Mouse (Mus musculus): Measurements from ENCODE around the gene Ddx21.

The Ddx21 gene

DNA sequence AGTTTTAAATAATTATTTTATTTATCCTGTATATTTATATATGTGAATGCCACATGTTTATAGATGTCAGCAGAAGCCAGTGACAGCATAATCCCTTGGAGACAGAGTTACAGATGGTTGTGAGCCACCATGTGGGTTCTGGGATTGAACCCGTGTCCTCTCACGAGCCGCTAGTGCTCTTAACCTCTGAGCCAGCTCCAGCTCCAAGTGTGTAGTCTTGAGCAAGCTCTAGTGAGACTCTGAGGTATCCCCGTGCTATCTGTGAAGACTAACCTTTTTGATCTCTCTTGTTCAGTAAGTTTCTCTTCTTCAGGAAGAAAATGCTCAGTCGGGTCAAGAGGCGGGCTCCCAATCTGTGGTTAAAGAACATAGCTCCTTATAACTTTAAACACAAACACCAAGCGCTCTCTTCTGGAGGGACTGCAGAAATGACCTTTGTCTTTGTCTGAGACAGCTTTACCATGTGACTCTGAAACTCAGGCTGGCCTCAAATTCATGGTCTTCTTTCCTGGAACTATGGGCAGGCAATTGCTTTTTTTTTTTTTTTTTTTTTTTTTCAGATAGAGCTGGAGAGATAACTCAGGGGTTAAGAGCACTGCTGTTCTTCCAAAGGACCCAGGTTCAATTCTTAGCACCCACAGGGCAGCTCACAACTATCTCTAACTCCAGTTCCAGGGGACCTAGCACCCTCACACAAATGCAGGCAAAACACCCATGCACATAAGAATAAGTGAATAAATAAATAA, 31.8 kb downstream of the Ddx21 start:
- in situ Hi-C loops (cut with MboI, MseI) = no loop called here

DNA sequence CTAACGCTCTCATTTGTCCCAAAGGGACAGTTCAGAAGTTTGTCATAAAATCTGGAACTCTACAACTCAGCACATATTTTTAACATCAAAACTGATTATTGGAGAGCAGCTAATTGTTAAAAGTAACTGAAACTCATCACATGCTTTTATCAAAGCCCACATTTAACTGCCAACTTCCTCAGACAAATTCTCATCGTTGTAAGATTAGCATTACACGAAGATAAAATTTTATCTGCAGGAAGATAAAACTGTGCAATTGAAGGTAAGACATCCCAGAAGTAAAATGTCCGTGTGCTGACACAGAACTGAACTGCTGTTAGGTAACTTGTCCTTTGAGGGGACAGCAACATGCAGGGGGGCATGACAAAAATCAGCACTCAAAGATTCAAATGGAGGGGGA, 33.2 kb downstream of the Ddx21 start:
- in situ Hi-C loops (cut with MboI, MseI) = no loop called here

DNA sequence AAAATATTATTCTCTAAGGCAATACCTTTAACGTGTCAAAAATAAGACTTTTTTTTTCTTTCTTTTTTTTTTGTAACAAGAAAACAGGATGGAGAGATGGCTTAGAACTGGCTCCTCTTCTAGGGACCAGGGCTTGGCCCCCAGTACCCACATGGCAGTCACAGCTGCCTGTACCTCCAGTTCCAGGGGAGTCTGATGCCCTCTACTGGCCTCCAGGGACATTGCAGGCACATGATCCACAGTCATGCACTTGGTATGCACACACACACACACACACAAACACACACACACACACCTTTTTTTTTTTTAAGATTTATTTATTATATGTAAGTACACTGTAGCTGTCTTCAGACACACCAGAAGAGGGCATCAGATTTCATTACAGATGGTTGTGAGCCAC, 44.3 kb downstream of the Ddx21 start:
- in situ Hi-C loops (cut with MboI, MseI) = no loop called here

DNA sequence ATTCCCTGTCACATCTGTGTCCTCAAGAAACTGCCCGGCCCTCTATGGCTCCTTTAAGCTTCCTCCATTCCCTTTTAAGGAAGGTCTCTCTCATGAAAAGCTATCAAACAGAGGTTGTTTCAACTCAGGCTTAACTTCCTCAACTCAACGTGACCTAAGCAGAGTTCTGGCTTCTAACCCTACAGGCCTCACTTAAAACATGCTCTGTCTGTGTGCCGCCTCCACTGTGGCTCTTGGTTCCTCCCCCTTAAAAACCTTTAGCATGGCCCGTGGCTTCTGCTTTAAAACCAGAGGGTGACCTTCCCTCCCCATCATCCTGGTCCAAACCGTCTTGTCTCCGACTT, 45.6 kb downstream of the Ddx21 start:
- in situ Hi-C loops (cut with MboI, MseI) = no loop called here

DNA sequence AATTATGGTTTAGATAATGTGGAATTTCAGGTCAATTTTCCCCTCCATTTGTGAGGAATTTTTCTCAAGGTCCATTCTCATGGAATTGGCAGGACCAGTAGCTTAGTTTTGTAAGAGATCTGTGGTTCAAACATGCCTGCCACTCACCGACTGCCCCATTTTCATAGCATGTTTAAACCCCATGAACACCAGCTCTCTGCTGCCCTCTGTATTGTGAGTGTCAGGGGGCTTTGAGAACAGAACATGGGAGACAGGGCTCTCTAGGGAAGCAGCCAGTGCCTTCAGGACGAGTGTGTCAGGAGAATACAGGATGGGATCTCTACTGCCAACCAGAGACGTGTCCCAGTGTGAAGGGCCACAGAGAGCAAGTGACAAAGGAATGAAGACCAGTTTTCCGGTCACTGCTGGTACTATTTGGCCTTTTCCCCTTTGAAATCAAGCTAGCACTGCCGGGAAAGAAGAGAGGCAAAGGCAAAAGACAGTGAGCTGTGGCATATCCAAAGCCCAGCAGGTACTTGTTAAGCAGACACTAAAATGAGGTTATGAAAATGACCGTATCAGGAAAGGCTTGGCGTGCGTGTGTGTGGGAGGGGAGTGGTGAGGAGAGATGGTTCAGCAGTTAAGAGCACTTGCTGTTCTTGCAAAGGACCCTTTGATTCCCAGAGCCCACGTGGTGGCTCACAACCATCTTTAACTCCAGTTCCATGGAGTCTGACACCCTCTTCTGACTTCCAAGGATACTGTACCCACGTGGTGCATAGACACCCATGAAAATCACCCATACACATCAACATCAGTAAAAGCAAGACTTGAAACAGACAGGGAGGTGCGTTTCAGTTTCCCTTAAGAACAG, 46.1 kb downstream of the Ddx21 start:
- in situ Hi-C loops (cut with MboI, MseI) = no loop called here

DNA sequence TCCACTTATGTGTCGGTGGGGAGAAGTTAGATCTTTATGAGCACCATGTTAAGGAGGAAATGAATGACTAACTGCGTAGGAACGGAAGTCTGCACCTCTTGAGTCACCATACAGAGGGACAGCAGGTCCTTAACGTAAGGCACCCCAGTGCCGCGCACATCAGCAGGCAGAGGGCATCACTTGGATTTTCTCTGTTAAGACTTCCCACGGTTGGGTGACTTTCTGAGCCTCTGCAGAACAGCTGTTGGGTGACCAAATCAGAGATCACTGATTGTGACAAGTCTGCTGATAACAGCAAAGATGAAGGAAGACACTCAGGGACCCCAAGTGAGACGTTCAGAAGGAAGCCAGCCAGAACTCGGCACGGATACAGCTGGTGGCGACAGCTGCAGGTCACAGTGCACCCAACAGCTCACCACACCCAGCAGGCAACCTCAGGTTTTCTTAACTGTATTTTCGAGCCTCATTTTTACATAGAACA, 48.4 kb downstream of the Ddx21 start:
- in situ Hi-C loops (cut with MboI, MseI) = no loop called here

DNA sequence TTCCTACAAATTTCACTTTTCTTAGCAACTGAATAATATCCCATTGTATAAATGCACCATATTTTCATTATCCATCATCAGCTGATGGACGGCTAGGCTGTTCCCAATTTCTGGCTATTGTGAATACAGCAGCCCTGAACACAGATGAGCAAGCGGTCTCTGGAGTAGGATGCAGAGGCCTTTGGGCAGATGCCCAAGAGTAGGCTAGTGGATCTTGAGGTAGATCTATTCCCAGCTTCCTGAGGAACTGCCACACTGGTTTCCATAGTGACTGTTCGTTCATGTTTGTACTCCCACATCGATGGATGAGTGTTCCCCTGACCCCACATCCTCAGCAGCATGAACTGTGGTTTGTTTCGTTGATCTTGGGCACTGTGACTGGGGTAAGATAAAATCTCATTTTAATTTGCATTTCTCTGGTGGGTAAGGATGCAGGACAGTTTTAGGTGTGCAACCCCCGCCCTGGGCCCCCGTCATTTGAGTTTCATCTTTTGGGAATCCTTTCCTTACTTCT, 51.2 kb downstream of the Ddx21 start:
- in situ Hi-C loops (cut with MboI, MseI) = no loop called here

DNA sequence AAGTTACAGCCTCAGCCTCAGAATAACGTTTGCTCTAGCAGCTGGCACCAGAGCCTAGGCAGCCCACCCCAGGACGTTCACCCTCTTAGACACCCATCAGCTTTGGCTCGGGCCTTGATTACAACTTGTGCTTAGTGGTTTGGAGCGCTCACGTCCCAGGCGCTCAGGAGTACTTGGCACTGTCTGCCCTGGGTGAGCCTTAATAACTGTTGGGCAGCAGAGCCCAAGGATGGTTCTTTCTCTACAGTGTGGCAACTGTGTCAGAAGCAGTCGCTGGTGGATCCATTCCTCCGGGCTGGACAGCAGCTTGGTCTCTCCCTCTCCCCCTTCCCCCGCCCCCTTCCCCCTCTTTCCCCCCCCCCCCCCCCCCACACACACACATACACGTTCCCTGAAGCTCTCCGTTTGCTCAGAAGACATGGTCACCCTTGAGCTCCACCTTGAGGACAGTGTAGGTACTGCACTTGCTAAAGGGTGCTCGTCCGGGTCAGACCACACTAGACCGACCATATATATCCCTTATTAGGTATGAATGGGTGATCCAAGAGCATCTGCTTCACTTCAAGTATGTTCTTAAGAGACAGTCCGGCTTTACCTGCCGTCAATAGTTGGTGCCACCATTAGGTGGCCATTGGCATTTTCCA, 52.4 kb downstream of the Ddx21 start:
- in situ Hi-C loops (cut with MboI, MseI) = no loop called here

DNA sequence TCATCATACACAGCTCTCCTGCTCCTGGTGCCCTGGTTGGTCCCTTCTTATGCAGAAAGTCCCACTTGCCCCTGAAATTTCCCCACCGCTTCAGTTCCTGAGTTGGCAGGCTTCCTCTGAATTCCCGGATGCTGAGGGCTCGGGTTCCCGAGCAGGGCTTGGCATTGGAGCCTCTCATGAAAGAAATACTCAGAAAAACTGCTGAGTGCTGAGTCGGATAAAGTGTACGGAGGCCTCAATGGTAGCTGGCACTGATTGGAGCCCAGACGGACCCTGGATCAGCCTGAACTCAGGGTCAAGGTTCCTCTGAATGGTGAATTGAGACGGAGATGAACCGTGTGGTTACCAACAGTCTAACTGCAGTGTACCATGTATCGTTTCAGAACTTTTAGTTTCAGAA, 55.6 kb downstream of the Ddx21 start:
- in situ Hi-C loops (cut with MboI, MseI) = no loop called here

DNA sequence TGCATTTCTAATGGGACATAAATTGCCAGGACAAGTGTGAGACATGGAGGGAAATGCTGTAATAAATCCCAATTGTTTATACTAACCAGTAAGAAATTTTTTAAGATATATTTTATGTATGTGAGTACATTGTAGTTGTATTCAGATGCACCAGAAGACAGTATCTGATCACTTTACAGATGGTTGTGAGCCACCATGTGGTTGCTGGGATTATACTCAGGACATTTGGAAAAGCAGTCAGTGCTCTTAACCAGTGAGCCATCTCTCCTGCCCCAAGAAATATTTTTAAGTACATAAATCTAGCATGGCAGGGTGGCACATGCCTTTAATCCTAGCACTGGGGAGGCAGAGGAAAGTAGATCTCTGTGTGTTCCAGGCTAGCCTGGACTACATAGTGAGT, 56.3 kb downstream of the Ddx21 start:
- in situ Hi-C loops (cut with MboI, MseI) = no loop called here

DNA sequence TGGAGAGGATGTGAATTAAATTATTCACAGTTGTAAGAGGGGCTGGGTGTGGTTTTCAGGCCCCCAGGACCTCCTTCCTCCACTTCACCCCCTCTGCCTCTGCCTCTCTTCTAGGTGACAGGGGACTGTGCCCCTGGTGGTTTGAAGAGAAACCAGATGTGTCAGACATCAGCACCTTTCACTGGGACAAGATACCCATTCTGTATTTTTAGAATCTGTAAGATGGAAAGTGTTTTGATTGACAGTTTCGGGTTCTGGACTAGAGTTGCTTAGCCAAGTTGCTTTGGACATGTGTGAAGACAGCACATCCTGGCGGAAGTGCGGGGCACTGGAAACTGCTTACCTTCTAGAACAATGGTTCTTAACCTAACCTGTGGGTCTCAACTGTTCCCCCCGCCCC, 57.8 kb downstream of the Ddx21 start:
- in situ Hi-C loops (cut with MboI, MseI) = loop anchor here (5.0 kb wide), 1 partner anchor 37 kb away; no protein-coding TSS in a partner anchor

DNA sequence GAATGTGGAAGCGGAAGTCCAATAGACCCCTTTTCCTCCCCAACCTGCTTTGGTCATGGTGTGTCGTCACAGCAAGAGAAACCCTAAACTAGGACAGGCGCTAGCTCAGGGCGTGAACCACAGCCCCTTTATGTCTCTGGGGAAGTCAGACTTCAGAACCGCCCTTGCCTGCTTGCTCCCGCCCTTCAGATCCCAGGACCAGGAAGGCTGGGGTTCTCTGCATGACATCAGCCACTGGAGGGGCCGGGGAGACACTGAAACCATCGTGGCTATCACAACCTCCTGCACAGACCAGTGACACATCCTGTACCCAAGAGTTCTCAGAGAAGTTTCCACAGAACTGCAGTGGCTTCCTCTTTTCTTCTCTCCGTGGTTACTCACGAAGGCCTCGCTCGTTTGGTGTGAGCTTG, 58.7 kb downstream of the Ddx21 start:
- in situ Hi-C loops (cut with MboI, MseI) = loop anchor here (5.0 kb wide), 1 partner anchor 36 kb away; no protein-coding TSS in a partner anchor

DNA sequence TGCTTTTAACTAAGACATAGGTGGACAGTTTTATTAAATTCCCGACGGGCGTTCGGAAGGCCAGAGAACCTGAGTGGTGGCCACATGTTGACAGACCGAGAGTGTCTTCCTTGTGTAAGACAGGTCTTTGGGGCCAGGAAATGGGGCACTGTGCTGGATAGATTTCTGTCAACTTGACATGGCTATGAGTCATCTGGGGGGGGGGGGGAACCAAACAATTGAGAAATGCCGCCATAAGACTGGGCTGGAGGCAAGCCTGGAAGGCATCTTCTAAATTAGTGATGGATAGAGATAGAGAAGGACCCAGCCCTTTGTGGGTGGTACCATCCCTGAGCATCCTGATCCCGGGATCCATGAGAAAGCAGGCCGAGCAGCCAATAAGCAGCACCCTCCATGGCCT, 59.2 kb downstream of the Ddx21 start:
- in situ Hi-C loops (cut with MboI, MseI) = loop anchor here (5.0 kb wide), 1 partner anchor 36 kb away; no protein-coding TSS in a partner anchor

DNA sequence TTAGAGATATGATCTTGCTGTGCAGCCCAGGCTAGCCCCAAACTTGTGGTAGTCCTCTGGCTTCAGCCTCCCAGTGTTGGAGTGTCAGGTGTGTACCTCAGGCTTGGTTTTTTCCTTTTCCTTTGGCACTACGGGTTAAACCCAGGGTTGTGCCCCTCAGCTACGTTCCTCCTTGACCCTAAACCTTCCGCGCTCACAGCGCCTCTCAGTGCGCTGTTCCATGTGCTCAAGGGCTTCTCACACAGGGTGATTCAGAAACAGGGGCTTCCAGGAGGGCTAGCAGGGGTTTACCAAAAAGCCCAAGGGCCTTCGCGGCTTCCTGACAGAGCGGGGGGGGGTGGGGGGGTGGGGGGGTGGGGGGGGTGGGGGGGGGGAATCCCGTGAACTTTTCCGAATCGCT, 59.6 kb downstream of the Ddx21 start:
- in situ Hi-C loops (cut with MboI, MseI) = loop anchor here (5.0 kb wide), 1 partner anchor 35 kb away; no protein-coding TSS in a partner anchor

DNA sequence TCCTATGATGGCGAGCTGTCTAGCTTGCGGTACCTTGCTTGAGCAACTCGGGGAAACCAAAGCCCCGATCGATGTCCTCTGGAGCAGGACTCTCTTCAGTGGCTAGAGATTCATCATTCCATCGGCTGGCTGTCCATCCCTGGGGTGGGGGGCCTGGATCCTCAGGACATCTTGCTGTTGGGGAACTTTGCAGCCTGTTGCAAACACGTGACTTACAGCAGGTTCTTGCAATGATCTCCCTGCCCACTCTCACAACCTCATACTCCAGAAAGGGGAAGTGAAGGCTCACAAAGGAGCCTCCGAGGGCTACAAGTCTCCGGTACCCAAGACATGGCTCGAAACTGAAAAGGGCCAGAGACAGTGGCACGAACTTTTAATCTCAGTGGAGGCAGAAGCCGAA, 60.6 kb downstream of the Ddx21 start:
- in situ Hi-C loops (cut with MboI, MseI) = loop anchor here (5.0 kb wide), 1 partner anchor 34 kb away; no protein-coding TSS in a partner anchor

DNA sequence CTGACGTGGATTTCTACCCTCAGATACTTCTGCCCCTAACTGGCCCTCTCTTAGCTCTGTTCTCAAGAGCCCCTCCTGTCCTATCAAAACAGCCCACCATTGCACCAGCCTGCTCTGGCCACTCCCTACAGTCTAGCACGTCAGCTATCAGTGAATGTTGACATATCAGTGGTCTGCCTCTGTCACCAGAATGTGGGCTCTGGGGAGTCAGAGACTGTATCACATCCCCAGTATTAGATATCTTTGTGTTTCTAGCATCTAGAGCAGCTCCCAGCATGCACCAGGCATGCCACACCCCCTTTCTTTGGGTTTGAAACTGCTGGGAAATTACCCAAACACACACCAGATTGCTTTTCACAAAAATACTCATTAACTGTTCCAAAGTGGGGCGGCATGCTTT, 61.3 kb downstream of the Ddx21 start:
- in situ Hi-C loops (cut with MboI, MseI) = loop anchor here (5.0 kb wide), 1 partner anchor 33 kb away; no protein-coding TSS in a partner anchor

DNA sequence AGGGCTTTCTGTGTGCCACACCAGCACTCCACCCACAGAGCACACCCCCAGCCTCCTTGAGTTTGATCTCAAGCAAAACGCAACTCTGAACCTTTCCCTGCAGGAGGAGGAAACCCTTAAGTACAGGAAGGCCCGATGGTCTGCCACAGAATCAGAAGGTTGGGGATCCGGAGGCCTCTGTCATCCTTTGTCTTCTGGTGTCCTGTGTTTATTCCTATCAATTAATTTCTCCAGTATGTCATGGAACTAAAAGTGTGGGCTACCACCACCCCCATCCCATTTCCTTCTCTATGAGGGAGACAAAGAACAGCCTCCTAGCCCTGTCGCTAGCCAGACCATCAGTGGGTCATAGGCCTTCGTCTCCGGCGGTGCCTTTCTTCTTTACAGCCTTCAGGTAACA, 67.6 kb downstream of the Ddx21 start:
- in situ Hi-C loops (cut with MboI, MseI) = no loop called here

DNA sequence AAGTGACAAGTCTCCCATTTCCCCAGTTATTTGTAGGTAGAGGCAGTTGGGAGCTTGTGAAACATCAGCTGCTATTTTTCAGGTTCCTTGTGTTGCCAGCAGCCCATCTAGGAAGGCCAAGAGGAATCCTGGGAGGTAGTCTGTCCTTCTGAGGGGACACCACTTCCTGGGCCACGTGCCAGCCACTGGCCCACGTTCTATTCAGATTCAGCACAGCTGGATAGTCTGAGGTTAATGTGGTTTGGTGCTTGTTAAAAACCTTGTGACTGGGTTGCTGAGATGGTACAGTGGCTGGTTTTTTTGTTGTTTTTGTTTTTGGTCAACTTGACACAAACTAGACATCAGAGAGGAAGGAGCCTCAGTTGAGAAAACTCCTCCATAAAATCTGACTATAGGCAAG, 69.2 kb downstream of the Ddx21 start:
- in situ Hi-C loops (cut with MboI, MseI) = no loop called here

Measured in T-helper 2 cell (primary cell).